Mouse (Mus musculus): Measurements from ENCODE around the gene Rpl27a. TPM values are rescaled to one million over a fixed set of nuclear protein-coding genes. Genes with fewer than 3 reads are reported as not detected.

Gene Rpl27a
- polyA plus RNA-seq, 1 experiment from 2014 or later = 165 TPM

- 59% methylated on average over 2 of the region's 2 CpGs for WGBS
- Histone ChIP-seq H3K9ac (ENCODE audit: low read depth, low read length) (no peak overlapping the region), H3K27me3 (ENCODE audit: control insufficient read depth, insufficient read depth, low read length) (no peaks in the 10 kb centered on the region), H3K4me3 (ENCODE audit: low read length) (no peak overlapping the region), H3K27ac (ENCODE audit: low read depth, low read length) (no peak overlapping the region), H3K4me2 (replicated peaks; ENCODE audit: low read depth, low read length) (no peak overlapping the region), H3K9me3 (ENCODE audit: control insufficient read depth, low read length) (no peaks in the 10 kb centered on the region), H3K4me1 (ENCODE audit: control insufficient read depth, insufficient read depth, low read length) (no peaks in the 10 kb centered on the region; the same call in 1 of the 2 replicates), H3K36me3 (ENCODE audit: control insufficient read depth, insufficient read depth, low read length) (peaks cover 74% of the 10 kb centered on the region)
- no peak for ATAC-seq (ENCODE audit: low FRiP score, low TSS enrichment)
Measured at GRCm38 (mm10) chr7:109523304-109523703, 4.4 kb downstream of the Rpl27a start.

GRCm38 (mm10) chr7:109523741-109524441 is 4.9 kb downstream of the Rpl27a start:
- Histone ChIP-seq H3K4me2 (replicated peaks; ENCODE audit: low read depth, low read length) (no peak overlapping the region), H3K4me1 (ENCODE audit: control insufficient read depth, insufficient read depth, low read length) (no peaks in the 10 kb centered on the region; the same call in 1 of the 2 replicates), H3K27ac (ENCODE audit: low read depth, low read length) (no peak overlapping the region), H3K4me3 (ENCODE audit: low read length) (no peak overlapping the region), H3K9me3 (ENCODE audit: control insufficient read depth, low read length) (no peaks in the 10 kb centered on the region), H3K36me3 (ENCODE audit: control insufficient read depth, insufficient read depth, low read length) (peaks cover 74% of the 10 kb centered on the region), H3K9ac (ENCODE audit: low read depth, low read length) (no peak overlapping the region), H3K27me3 (ENCODE audit: control insufficient read depth, insufficient read depth, low read length) (no peaks in the 10 kb centered on the region)
- no peak for ATAC-seq (ENCODE audit: low FRiP score, low TSS enrichment)
- 75% methylated on average over 6 of the region's 6 CpGs for WGBS

- H3K4me3 ChIP-seq (ENCODE audit: low read length) = no peak overlapping the region
- H3K36me3 ChIP-seq (ENCODE audit: control insufficient read depth, insufficient read depth, low read length) = peaks cover 74% of the 10 kb centered on the region
- ATAC-seq (ENCODE audit: low FRiP score, low TSS enrichment) = no peak
- H3K9me3 ChIP-seq (ENCODE audit: control insufficient read depth, low read length) = no peaks in the 10 kb centered on the region
- H3K27me3 ChIP-seq (ENCODE audit: control insufficient read depth, insufficient read depth, low read length) = no peaks in the 10 kb centered on the region
- H3K27ac ChIP-seq (ENCODE audit: low read depth, low read length) = no peak overlapping the region
- H3K4me2 ChIP-seq (replicated peaks; ENCODE audit: low read depth, low read length) = no peak overlapping the region
- no peaks in the 10 kb centered on the region; the same call in 1 of the 2 replicates for H3K4me1 ChIP-seq (ENCODE audit: control insufficient read depth, insufficient read depth, low read length)
- H3K9ac ChIP-seq (ENCODE audit: low read depth, low read length) = no peak overlapping the region
Measured at GRCm38 (mm10) chr7:109524442-109524744, 5.4 kb downstream of the Rpl27a start.

- Histone ChIP-seq H3K4me2 (replicated peaks; ENCODE audit: low read depth, low read length) (no peak overlapping the region), H3K9ac (ENCODE audit: low read depth, low read length) (no peak overlapping the region), H3K36me3 (ENCODE audit: control insufficient read depth, insufficient read depth, low read length) (peaks cover 74% of the 10 kb centered on the region), H3K4me3 (ENCODE audit: low read length) (no peak overlapping the region), H3K27ac (ENCODE audit: low read depth, low read length) (no peak overlapping the region), H3K9me3 (ENCODE audit: control insufficient read depth, low read length) (no peaks in the 10 kb centered on the region), H3K4me1 (ENCODE audit: control insufficient read depth, insufficient read depth, low read length) (no peaks in the 10 kb centered on the region; the same call in 1 of the 2 replicates), H3K27me3 (ENCODE audit: control insufficient read depth, insufficient read depth, low read length) (no peaks in the 10 kb centered on the region)
- 79% methylated on average over 3 of the region's 3 CpGs for WGBS
- ATAC-seq (ENCODE audit: low FRiP score, low TSS enrichment) = no peak
Measured at GRCm38 (mm10) chr7:109524763-109525162, 5.8 kb downstream of the Rpl27a start.

GRCm38 (mm10) chr7:109525740-109526663 is 7.1 kb downstream of the Rpl27a start:
- no peak for ATAC-seq (ENCODE audit: low FRiP score, low TSS enrichment)
- H3K4me1 ChIP-seq (ENCODE audit: control insufficient read depth, insufficient read depth, low read length) = no peaks in the 10 kb centered on the region; the same call in 1 of the 2 replicates
- H3K36me3 ChIP-seq (ENCODE audit: control insufficient read depth, insufficient read depth, low read length) = peaks cover 73% of the 10 kb centered on the region
- no peak overlapping the region for H3K4me3 ChIP-seq (ENCODE audit: low read length)
- no peak overlapping the region for H3K9ac ChIP-seq (ENCODE audit: low read depth, low read length)
- H3K27me3 ChIP-seq (ENCODE audit: control insufficient read depth, insufficient read depth, low read length) = no peaks in the 10 kb centered on the region
- H3K4me2 ChIP-seq (replicated peaks; ENCODE audit: low read depth, low read length) = no peak overlapping the region
- 74% methylated on average over 16 of the region's 16 CpGs for WGBS
- no peaks in the 10 kb centered on the region for H3K9me3 ChIP-seq (ENCODE audit: control insufficient read depth, low read length)
- H3K27ac ChIP-seq (ENCODE audit: low read depth, low read length) = 0 out of 2 replicates have a peak overlapping the region, but pooled peaks have one; percentile 24

- no peak overlapping the region for H3K9ac ChIP-seq (ENCODE audit: low read depth, low read length)
Measured at GRCm38 (mm10) chr7:109527536-109527935, 8.6 kb downstream of the Rpl27a start.

GRCm38 (mm10) chr7:109528356-109528755 is 9.4 kb downstream of the Rpl27a start:
- H3K9me3 ChIP-seq (ENCODE audit: control insufficient read depth, low read length) = no peaks in the 10 kb centered on the region
- H3K4me2 ChIP-seq (replicated peaks; ENCODE audit: low read depth, low read length) = no peak overlapping the region
- peak; percentile 78; the same call in 1 of the 2 replicates for ATAC-seq (ENCODE audit: low FRiP score, low TSS enrichment)
- H3K4me3 ChIP-seq (ENCODE audit: low read length) = no peak overlapping the region
- H3K36me3 ChIP-seq (ENCODE audit: control insufficient read depth, insufficient read depth, low read length) = peaks cover 63% of the 10 kb centered on the region
- 16% methylated on average over 3 of the region's 3 CpGs for WGBS
- H3K4me1 ChIP-seq (ENCODE audit: control insufficient read depth, insufficient read depth, low read length) = no peaks in the 10 kb centered on the region
- H3K9ac ChIP-seq (ENCODE audit: low read depth, low read length) = no peak overlapping the region
- H3K27me3 ChIP-seq (ENCODE audit: control insufficient read depth, insufficient read depth, low read length) = no peaks in the 10 kb centered on the region
- no peak overlapping the region for H3K27ac ChIP-seq (ENCODE audit: low read depth, low read length)

More at GRCm38 (mm10) chr7:109527536-109527935, 8.6 kb downstream of the Rpl27a start:
- Histone ChIP-seq H3K4me2 (replicated peaks; ENCODE audit: low read depth, low read length) (no peak overlapping the region), H3K9me3 (ENCODE audit: control insufficient read depth, low read length) (no peaks in the 10 kb centered on the region), H3K4me3 (ENCODE audit: low read length) (no peak overlapping the region), H3K27ac (ENCODE audit: low read depth, low read length) (no peak overlapping the region), H3K27me3 (ENCODE audit: control insufficient read depth, insufficient read depth, low read length) (no peaks in the 10 kb centered on the region), H3K36me3 (ENCODE audit: control insufficient read depth, insufficient read depth, low read length) (peaks cover 71% of the 10 kb centered on the region), H3K4me1 (ENCODE audit: control insufficient read depth, insufficient read depth, low read length) (no peaks in the 10 kb centered on the region)
- WGBS = 67% methylated on average over 3 of the region's 3 CpGs
- no peak for ATAC-seq (ENCODE audit: low FRiP score, low TSS enrichment)

GRCm38 (mm10) chr7:109529741-109530140 is 10.8 kb downstream of the Rpl27a start:
- Histone ChIP-seq H3K4me3 (ENCODE audit: low read length) (no peak overlapping the region), H3K36me3 (ENCODE audit: control insufficient read depth, insufficient read depth, low read length) (peaks cover 59% of the 10 kb centered on the region), H3K9ac (ENCODE audit: low read depth, low read length) (no peak overlapping the region), H3K27me3 (ENCODE audit: control insufficient read depth, insufficient read depth, low read length) (no peaks in the 10 kb centered on the region), H3K9me3 (ENCODE audit: control insufficient read depth, low read length) (no peaks in the 10 kb centered on the region), H3K4me2 (replicated peaks; ENCODE audit: low read depth, low read length) (no peak overlapping the region), H3K27ac (ENCODE audit: low read depth, low read length) (no peak overlapping the region), H3K4me1 (ENCODE audit: control insufficient read depth, insufficient read depth, low read length) (no peaks in the 10 kb centered on the region)
- no peak for ATAC-seq (ENCODE audit: low FRiP score, low TSS enrichment)
- 88% methylated on average over 2 of the region's 2 CpGs for WGBS

- no peak overlapping the region for H3K4me3 ChIP-seq (ENCODE audit: low read length)
- H3K36me3 ChIP-seq (ENCODE audit: control insufficient read depth, insufficient read depth, low read length) = peaks cover 48% of the 10 kb centered on the region; the same call in 1 of the 2 replicates
- no peak overlapping the region for H3K4me2 ChIP-seq (replicated peaks; ENCODE audit: low read depth, low read length)
- H3K9me3 ChIP-seq (ENCODE audit: control insufficient read depth, low read length) = no peaks in the 10 kb centered on the region
- 77% methylated on average over 5 of the region's 5 CpGs for WGBS
- no peaks in the 10 kb centered on the region for H3K27me3 ChIP-seq (ENCODE audit: control insufficient read depth, insufficient read depth, low read length)
- H3K27ac ChIP-seq (ENCODE audit: low read depth, low read length) = no peak overlapping the region
- H3K9ac ChIP-seq (ENCODE audit: low read depth, low read length) = no peak overlapping the region
- ATAC-seq (ENCODE audit: low FRiP score, low TSS enrichment) = no peak
- no peaks in the 10 kb centered on the region for H3K4me1 ChIP-seq (ENCODE audit: control insufficient read depth, insufficient read depth, low read length)
Measured at GRCm38 (mm10) chr7:109531501-109531900, 12.6 kb downstream of the Rpl27a start.

Data from kidney, embryonic 14.5 days (tissue).